Mouse (Mus musculus) kidney, adult 2 months (tissue): ENCODE results near the gene Dnah14.

ENCODE experiments used
- CTCF ChIP-seq: fragments of 200-500 bp; conservative IDR thresholded peaks from 2 replicates; pipeline ENCODE4 v1.5.1; 2011; ENCODE audit warnings: low read depth, mild to moderate bottlenecking, control low read depth, low read length, moderate library complexity, mixed read lengths; ENCODE audit not compliant: insufficient read depth, insufficient read length
- POLR2A ChIP-seq: fragments of 200-500 bp; IDR thresholded peaks from one replicate; pipeline ENCODE4 v1.6.1; 2011; ENCODE audit warnings: low read depth, low read length, control low read depth

- TF ChIP-seq CTCF (no peak), POLR2A (no peak)
Observed at GRCm38 (mm10) chr1:181529368-181529767, 47.0 kb upstream of the Dnah14 start.
